Mouse (Mus musculus) cortical plate, adult 2 months (tissue): ENCODE measurements around the gene Mrpl39.

Source experiments
- CTCF ChIP-seq: fragments of 200-500 bp; IDR thresholded peaks from 2 replicates; pipeline ENCODE4 v1.5.1; 2011; ENCODE audit warnings: mild to moderate bottlenecking, control low read depth, low read length; ENCODE audit not compliant: insufficient read depth; ENCODE audit errors: extremely low read depth
- POLR2A ChIP-seq: fragments of 200-500 bp; IDR thresholded peaks from 2 replicates; pipeline ENCODE4 v1.6.1; 2011; ENCODE audit warnings: mild to moderate bottlenecking, low read length, control low read depth; ENCODE audit not compliant: insufficient read depth; ENCODE audit errors: extremely low read depth

- no peak for TF ChIP-seq CTCF
- no peak for TF ChIP-seq POLR2A
Observed at GRCm38 (mm10) chr16:84772496-84773267, 37.1 kb upstream of the Mrpl39 start.
